Mouse (Mus musculus) intestine, postnatal 0 days (tissue): ENCODE results near the gene Utp14b. TPM values are rescaled to one million over a fixed set of nuclear protein-coding genes. Genes with fewer than 3 reads are reported as not detected.

Source experiments
- ATAC-seq: fragments of 200-750 bp; cut with Nextera tagmentation; 2 replicates; pipeline ENCODE4 v1.8.0; 2017; ENCODE audit warnings: mild to moderate bottlenecking, moderate TSS enrichment, moderate library complexity
- H3K27ac ChIP-seq: fragments of 300-500 bp; sonication (generic); 2 replicates; pipeline ENCODE4 v1.5.1; 2014; ENCODE audit warnings: mild to moderate bottlenecking, low read depth, low read length, moderate library complexity
- H3K27me3 ChIP-seq: fragments of 300-500 bp; sonication (generic); replicated peaks from 2 replicates; pipeline ENCODE4 v1.6.1; 2014; ENCODE audit warnings: low read length, mixed read lengths; ENCODE audit not compliant: control insufficient read depth, insufficient read depth
- H3K36me3 ChIP-seq: fragments of 300-500 bp; sonication (generic); 2 replicates; pipeline ENCODE4 v1.6.1; 2014; ENCODE audit warnings: mild to moderate bottlenecking, moderate library complexity; ENCODE audit not compliant: control insufficient read depth, insufficient read depth
- H3K4me1 ChIP-seq: fragments of 300-500 bp; sonication (generic); replicated peaks from 2 replicates; pipeline ENCODE4 v1.6.1; 2014; ENCODE audit warnings: antibody characterized with exemption, low read length, mixed read lengths; ENCODE audit not compliant: control insufficient read depth, insufficient read depth
- H3K4me2 ChIP-seq: fragments of 300-500 bp; sonication (generic); replicated peaks from 2 replicates; pipeline ENCODE4 v1.6.1; 2014; ENCODE audit warnings: low read depth, mild to moderate bottlenecking, moderate library complexity
- H3K4me3 ChIP-seq: fragments of 300-500 bp; sonication (generic); 2 replicates; pipeline ENCODE4 v1.5.1; 2014; ENCODE audit warnings: low read depth, low read length
- H3K9ac ChIP-seq: fragments of 300-500 bp; sonication (generic); 2 replicates; pipeline ENCODE4 v1.6.1; 2014; ENCODE audit warnings: mild to moderate bottlenecking, low read depth, low read length
- H3K9me3 ChIP-seq: fragments of 300-500 bp; sonication (generic); 2 replicates; pipeline ENCODE4 v1.6.1; 2016; ENCODE audit warnings: mixed run types; ENCODE audit not compliant: control insufficient read depth
- CTCF ChIP-seq: sonication (generic); IDR thresholded peaks from 2 replicates; pipeline ENCODE4 v1.5.1; 2016; ENCODE audit warnings: low read depth, mild to moderate bottlenecking, control low read depth, antibody characterized with exemption, moderate library complexity
- WGBS: fragments of 180-500 bp; shearing (Covaris S2); extraction: QIAGEN DNeasy Blood & Tissue Kit; methylation state at CpG from one replicate; pipeline ENCODE4 v1.1.7; 2014; 5-methylcytosine and 5-hydroxymethylcytosine counted together
- polyA plus RNA-seq: library from polyadenylated mRNA; unstranded; fragments of >200 nt; fragmentation: Nextera tagmentation; extraction: Ambion mirVana; gene quantifications from 2 replicates; pipeline ENCODE4 v1.2.1, GENCODE M21; 2015

Gene Utp14b
- polyA plus RNA-seq, 1 experiment from 2014 or later, result 5.1 TPM

DNA sequence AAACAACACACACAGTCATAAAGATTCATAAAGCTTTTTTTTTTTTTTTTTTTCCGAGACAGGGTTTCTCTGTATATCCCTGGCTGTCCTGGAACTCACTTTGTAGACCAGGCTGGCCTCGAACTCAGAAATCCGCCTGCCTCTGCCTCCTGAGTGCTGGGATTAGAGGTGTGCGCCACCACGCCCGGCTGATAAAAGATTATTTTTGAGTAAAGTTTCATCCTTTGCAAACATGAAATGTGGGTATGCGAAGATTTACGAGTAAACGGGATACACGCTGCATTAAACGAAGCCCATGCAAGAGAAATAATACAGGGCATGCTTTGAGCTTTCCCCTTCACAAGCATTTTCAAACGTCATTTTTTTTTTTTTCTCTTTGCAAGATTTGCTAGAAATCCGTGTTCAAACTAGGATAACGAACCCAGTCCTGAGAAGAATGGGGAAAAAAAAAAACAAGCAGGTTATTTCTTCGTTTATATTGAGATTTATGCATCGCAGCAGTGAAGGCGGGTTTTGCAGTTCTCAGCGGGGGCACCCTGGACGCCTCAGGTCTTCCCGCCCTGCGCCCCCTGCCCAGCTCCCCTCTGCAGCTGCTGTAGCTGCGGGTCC, 713 bp upstream of the Utp14b start:
- Histone ChIP-seq H3K9ac (0 out of 2 replicates have a peak overlapping the region, but pooled peaks have one; percentile 42), H3K4me3 (peak overlapping the region; percentile 99), H3K9me3 (no peaks in the 10 kb centered on the region), H3K4me1 (no peaks in the 10 kb centered on the region), H3K36me3 (no peaks in the 10 kb centered on the region), H3K27ac (peak overlapping the region; percentile 86), H3K4me2 (peak overlapping the region; percentile 82), H3K27me3 (no peaks in the 10 kb centered on the region)
- WGBS, result 22% methylated on average over 22 of the region's 22 CpGs
- no peak for ATAC-seq
- TF ChIP-seq CTCF, result no peak

GRCm38 (mm10) chr1:78658441-78659269, 817 bp downstream of the Utp14b start:
- H3K4me3 ChIP-seq, result peak overlapping the region; percentile 99
- H3K9ac ChIP-seq, result peak overlapping the region; percentile 98
- H3K27ac ChIP-seq, result peak overlapping the region; percentile 95
- H3K36me3 ChIP-seq, result no peaks in the 10 kb centered on the region
- no peaks in the 10 kb centered on the region for H3K9me3 ChIP-seq
- peak overlapping the region; percentile 82 for H3K4me2 ChIP-seq
- ATAC-seq, result no peak
- no peaks in the 10 kb centered on the region for H3K4me1 ChIP-seq
- no peak for TF ChIP-seq CTCF
- 2% methylated on average over 20 of the region's 20 CpGs for WGBS
- no peaks in the 10 kb centered on the region for H3K27me3 ChIP-seq

DNA sequence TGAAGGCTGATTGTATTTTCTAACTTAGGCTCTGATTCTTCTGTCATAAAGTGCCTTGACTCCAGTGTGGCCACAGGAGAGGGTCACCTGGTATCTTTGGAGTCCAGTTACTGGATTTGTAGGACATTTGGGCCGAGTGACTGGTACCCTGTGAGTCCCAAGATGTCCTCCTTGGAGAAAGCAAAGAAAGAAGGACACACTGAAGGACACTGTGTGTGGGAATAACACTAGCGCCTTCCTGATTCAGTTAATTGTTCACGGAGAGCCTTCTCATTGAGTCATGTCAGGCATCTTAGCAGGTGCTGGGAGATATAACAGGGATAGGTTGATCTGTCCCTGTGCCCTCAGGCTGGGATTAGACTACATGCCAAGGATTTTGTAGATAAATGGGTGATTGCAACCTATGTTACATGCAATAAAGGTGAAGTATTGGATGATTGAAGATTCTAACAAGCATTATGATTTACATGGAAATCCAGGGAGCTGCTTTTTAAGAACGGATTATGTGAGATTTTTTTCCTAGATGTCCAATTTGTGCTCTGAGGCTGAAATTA, 1.5 kb downstream of the Utp14b start:
- H3K4me2 ChIP-seq, result peak overlapping the region; percentile 82
- H3K4me1 ChIP-seq, result no peaks in the 10 kb centered on the region
- peak overlapping the region; percentile 95 for H3K27ac ChIP-seq
- H3K9ac ChIP-seq, result peak overlapping the region; percentile 98
- no peaks in the 10 kb centered on the region for H3K9me3 ChIP-seq
- H3K27me3 ChIP-seq, result no peaks in the 10 kb centered on the region
- 28% methylated on average over 4 of the region's 4 CpGs for WGBS
- peak overlapping the region; percentile 99 for H3K4me3 ChIP-seq
- no peak for TF ChIP-seq CTCF
- peaks cover 2% of the 10 kb centered on the region; the same call in 1 of the 2 replicates for H3K36me3 ChIP-seq
- no peak for ATAC-seq

DNA sequence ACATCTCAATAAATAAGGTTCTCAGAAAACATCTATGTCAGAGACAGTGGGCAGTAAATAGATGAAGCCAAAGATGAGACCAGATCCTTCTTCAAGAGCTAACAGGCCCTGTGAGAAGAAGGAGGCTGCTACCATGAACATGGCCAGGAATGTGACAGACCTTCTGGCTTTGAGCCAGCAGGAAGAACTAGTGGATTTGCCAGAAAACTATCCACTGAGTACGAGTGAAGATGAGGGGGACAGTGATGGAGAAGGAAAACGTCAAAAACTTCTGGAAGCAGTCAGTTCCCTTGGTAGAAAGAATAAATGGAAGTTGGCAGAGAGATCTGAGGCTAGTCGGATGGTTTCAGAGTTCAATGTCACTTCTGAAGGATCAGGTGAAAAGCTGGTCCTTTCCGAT, 6.5 kb downstream of the Utp14b start:
- no peak for TF ChIP-seq CTCF
- ATAC-seq, result no peak
- Histone ChIP-seq H3K4me1 (no peaks in the 10 kb centered on the region), H3K9ac (no peak overlapping the region), H3K9me3 (no peaks in the 10 kb centered on the region), H3K27me3 (no peaks in the 10 kb centered on the region), H3K36me3 (peaks cover 39% of the 10 kb centered on the region), H3K4me3 (no peak overlapping the region), H3K27ac (no peak overlapping the region), H3K4me2 (no peak overlapping the region)
- WGBS, result 67% methylated on average over 4 of the region's 4 CpGs

DNA sequence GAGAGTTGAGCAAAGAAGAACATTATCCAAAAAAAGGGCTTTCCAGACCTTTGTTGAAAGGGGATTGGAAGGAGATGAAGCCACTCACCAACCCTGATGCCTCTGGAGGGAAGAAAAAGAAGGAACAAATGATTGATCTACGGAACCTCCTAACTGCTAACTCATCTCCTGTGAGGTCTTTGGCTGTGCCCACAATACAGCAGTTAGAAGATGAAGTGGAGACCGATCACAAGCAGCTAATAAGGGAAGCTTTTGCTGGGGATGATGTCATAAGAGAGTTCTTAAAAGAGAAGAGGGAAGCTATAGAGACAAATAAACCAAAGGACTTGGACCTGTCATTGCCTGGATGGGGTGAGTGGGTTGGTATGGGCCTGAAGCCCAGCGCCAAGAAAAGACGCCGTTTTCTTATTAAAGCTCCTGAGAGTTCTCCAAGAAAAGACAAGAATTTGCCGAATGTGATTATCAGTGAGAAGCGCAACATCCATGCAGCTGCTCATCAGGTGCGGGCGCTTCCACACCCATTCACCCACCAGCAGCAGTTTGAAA, 8.2 kb downstream of the Utp14b start:
- TF ChIP-seq CTCF, result no peak
- WGBS, result 94% methylated on average over 9 of the region's 9 CpGs
- Histone ChIP-seq H3K27ac (no peak overlapping the region), H3K4me1 (no peaks in the 10 kb centered on the region), H3K27me3 (no peaks in the 10 kb centered on the region), H3K9ac (no peak overlapping the region), H3K4me2 (no peak overlapping the region), H3K4me3 (no peak overlapping the region), H3K9me3 (no peaks in the 10 kb centered on the region), H3K36me3 (peaks cover 43% of the 10 kb centered on the region)
- no peak for ATAC-seq

DNA sequence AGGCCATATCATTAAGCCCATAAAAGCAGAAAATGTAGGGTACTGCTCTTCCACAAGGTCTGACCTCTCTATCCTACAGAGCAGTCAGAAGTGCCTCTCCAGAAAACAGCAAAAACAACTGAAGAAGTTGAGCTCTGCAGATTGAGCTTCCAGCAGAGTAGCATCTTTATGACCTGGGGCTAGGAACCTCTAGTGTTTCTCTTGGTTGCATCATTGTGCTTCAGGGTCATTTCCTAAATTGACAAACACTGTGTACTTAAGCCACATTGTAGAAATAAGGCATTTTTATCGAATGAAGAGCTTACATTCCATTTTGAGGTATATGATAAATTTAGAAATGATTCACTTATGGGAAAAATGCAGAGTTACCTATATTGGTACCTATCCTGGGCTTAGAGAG, 8.7 kb downstream of the Utp14b start:
- no peak overlapping the region for H3K4me3 ChIP-seq
- H3K9me3 ChIP-seq, result no peaks in the 10 kb centered on the region
- H3K27me3 ChIP-seq, result no peaks in the 10 kb centered on the region
- no peak for TF ChIP-seq CTCF
- no peak for ATAC-seq
- no peaks in the 10 kb centered on the region for H3K4me1 ChIP-seq
- 89% methylated on average over 1 of the region's 1 CpGs for WGBS
- H3K9ac ChIP-seq, result no peak overlapping the region
- no peak overlapping the region for H3K4me2 ChIP-seq
- H3K36me3 ChIP-seq, result peaks cover 43% of the 10 kb centered on the region
- H3K27ac ChIP-seq, result no peak overlapping the region
